Mouse (Mus musculus) ES-CJ7 (cell line): ENCODE results near the gene Ccl6.
"Not testable (repeated sequence)": the region's sequence is repeated elsewhere in the genome, so short reads cannot be mapped to it uniquely, and the experiment has no call there.

Experiments
- DNase-seq: peaks from one replicate; pipeline ENCODE4 v3.0.0; 2011; ENCODE audit warnings: low read depth, low spot score

The Ccl6 gene

DNA sequence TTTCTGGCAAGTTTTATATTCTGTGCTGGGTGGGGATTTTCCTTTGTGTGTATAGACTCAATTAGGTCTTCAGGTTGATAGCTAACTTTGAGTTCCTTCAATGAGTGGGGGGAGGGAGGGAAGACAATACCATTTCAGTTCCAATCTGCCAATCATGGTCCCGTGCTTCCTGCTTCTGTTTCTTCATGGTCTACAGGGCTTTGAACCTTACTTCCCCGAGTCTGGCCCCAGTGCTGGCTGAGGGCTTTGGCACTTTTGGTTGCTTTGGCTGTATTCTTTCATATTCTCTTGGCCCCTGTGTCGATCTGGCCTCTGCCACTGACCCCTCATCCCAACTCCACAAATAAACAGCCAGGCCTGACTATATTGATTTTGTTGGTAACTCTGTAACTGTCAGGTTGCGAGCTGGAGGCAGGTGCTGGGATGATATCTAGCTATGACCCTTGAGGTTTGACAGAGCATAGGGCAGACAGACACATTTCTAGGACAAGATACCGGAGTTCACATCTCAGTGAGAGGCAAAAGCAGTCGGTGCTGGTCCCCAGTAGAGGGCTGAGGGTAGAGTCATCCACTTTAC is 30.5 kb downstream of the Ccl6 start:
- DNase-seq: no peak

DNA sequence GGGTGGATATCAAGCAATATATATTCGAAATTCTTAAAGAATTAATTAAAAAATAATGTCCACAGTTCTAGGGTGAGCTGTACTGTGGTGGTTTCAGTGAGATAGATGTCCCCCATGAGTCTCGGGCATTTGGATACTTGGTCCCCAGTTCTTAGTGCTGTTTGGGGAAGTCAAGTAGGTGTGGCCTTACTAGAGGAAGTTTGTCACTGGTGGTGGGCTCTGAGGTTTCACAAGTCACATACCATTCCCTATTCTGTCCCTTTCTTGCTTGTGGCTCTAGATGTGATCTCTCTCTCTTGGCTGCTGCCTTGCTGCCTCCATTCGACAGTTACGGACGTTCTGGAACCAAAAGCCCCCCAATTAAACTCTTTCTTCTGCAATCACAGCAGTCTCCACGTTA is 32.5 kb downstream of the Ccl6 start:
- DNase-seq: no peak

GRCm38 (mm10) chr11:83557074-83557473 is 35.8 kb downstream of the Ccl6 start:
- no peak for DNase-seq

GRCm38 (mm10) chr11:83556085-83556781 is 36.7 kb downstream of the Ccl6 start:
- peak; percentile 75 for DNase-seq

GRCm38 (mm10) chr11:83551668-83552067 is 41.2 kb downstream of the Ccl6 start:
- no peak for DNase-seq

DNA sequence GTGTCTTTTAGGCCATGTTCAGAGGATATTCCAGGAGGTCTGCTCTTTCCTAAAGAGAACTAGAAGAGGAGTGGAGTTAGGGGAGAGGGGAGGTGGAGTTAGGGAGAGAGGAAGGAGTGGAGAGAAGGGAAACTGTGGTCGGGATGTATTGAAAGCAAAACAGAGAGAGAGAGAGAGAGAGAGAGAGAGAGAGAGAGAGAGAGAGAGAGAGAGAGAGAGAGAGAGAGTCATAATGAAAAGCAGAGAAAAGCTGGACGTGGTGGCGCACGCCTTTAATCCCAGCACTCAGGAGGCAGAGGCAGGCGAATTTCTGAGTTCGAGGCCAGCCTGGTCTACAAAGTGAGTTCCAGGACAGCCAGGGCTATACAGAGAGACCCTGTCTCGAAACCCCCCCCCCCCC is 41.9 kb downstream of the Ccl6 start:
- not testable (repeated sequence) for DNase-seq

DNA sequence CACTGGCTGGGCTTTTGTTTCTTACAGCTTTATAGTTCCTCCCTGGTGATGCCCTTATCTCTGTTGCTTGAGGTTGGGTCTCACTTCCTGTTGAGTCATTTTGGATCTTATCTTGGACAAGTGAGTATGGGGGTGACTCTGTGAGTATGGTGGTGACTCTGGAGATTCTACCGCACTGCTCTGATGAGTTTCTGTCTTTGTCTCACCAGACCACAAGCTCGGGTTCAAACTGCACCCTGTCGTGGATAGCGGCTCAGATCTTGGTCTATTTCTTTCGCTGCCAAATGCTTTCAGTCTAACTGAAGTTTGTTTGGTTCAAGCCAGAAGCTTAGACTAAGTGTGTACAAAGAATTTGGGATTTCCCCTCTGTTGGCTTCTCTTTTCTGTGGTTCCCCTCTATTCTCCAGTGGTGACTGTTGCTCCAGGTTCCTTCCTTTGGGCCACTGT is 42.7 kb downstream of the Ccl6 start:
- no peak for DNase-seq

DNA sequence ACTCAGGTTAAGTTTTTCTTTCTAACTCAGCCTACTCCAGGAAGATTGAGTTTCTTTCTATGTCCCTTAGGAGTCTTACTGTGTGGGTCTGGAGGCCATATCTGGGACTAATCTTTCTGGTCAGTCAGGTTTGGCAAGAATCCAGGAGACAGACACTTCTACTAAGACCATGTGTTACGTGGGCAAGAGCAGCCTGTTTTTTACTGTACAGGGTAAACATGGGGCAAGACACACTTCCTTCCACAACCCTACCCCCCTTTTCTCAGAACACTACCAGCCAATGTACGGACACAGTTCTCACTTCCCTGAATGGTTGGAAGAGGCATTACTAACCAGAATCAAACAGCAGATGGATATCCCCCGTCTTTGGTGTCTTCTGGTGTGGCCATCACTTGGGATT is 48.7 kb downstream of the Ccl6 start:
- DNase-seq: no peak

DNA sequence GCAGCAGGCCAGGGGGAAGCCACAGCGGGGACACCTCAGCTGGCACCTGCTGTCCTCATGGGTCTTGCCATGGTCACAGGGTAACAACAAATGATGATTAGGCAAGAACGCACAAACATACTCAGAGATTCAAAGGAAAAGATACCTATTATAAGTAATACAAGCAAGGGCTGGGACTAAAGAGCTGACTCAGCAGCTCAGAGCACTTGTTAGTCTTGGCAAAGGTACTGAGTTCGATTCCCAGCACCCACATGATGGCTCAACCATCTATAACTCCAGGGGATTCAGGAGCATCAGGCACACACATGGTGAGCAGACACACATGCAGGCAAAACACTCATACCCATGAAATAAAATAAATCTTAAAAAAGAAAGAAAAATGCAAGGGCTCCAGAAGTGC is 51.5 kb downstream of the Ccl6 start:
- DNase-seq: no peak

GRCm38 (mm10) chr11:83540931-83541330 is 52.0 kb downstream of the Ccl6 start:
- DNase-seq: no peak

DNA sequence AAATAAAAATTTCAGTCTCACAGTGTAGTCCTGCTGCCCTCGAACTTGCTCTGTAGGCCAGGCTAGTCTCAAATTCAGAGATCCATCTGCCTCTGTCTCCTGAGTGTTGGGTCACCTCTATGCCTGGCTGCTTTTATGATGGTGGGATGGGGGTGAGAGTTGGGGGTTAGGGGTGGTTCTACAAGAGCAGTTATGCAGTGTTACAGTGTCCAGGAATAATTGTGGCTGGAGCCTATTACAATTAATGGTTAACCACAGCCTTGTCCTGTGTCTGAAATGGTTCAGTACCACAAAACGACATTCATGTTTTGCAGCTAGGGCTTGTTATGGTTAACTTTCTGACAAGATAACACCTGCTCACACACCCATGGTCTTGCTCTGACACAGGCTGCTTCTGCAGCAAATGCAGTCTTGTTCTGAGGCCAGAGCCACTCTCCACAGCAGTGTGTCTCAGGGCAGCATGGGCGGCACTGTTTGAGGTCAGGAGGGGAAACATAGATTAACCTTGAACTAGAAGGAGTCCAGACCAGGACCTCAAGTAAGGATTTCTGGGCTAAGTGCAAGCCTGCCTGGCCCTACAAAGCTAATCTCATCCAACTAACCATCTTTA is 54.1 kb downstream of the Ccl6 start:
- no peak for DNase-seq
